Mouse (Mus musculus): ENCODE measurements around the gene Rdx.

Rdx gene

GRCm38 (mm10) chr9:52047129-52047820, at the start of gene Rdx:
Rdx (plus strand) TSS chr9:52047173.
- CTCF ChIA-PET = interaction anchor here (1.1 kb wide), 1 partner anchor 11 kb away, joined by 3 read pairs; no protein-coding TSS in a partner anchor

DNA sequence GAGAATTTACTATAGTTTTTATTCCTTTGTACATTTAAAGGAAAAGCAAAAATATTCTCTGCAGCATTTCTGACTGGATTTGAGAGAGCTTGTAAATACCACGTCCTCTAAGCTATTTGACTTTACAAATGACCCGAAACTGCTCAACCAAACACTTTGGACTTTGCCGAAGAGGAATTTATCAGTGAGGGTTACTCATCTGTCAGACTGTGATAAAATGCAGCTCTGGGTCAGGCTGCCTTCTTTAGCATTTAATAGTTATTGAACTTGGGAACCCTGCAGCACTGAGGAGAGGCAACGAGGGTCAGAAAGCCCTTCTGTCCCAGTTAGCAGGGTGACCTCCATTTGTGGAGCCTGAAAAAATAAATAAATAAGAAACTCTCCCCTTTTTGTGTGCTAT, 43.5 kb upstream of the Rdx start:
- CTCF ChIA-PET = no interaction called here

DNA sequence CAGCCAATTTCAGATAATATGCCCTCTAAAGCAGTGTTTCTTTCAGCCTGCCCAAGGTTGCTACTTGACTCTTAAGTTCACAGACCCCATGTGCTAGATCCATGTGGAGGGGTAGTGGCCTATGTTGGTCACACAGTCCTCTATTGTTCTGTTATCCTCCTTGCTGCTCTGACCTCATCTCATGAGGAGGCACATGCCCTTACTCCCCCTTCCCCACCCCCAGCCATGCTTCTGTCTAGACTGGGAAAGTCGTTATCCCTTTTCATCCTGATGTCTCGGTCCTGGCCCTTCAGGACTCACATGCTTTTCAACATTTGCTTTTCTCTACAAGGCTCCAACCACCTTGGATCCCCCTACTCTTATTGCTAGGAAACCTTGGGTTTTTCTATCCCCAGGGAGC, 39.6 kb upstream of the Rdx start:
- CTCF ChIA-PET = interaction anchor here (0.7 kb wide), 1 partner anchor 956 kb away, joined by 10 read pairs; no protein-coding TSS in a partner anchor

DNA sequence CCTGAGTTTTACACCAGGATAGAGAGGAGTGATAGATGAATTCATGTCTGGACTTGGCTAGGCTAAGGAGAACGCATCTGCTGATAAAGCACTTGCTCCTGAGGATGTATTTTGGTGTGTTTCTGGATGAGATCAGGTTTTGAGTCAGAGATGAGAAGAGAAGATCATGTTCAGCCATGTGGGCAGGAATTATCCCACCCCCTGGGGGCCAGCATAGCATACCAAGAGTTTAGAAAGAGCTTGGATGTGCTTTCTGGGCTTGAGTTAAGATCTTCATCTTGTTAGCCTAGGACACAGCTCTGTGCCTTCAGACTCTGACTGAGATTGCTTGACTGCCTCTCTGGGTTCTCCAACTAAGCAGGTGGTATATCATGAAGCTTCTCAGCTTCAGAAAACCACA, 38.5 kb upstream of the Rdx start:
- CTCF ChIA-PET = no interaction called here

DNA sequence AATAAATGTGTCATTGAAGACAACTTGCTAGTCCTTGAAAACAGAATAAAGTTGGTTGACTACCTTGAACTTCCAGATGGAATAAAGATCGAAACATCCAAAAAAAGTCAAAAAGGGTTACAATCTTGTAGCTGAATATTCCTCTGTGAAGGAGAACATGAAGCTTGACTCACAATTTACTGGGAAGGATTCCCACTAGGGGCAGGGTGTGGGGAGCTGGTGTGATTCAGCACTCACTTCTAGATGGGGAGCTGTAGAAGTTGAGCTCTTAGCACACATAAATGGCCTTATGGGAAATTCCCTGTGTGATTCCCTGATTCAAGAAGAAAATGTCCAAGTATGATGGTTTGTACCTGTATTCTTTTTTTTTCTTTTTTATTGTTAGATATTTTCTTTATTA, 34.7 kb upstream of the Rdx start:
- CTCF ChIA-PET = no interaction called here

DNA sequence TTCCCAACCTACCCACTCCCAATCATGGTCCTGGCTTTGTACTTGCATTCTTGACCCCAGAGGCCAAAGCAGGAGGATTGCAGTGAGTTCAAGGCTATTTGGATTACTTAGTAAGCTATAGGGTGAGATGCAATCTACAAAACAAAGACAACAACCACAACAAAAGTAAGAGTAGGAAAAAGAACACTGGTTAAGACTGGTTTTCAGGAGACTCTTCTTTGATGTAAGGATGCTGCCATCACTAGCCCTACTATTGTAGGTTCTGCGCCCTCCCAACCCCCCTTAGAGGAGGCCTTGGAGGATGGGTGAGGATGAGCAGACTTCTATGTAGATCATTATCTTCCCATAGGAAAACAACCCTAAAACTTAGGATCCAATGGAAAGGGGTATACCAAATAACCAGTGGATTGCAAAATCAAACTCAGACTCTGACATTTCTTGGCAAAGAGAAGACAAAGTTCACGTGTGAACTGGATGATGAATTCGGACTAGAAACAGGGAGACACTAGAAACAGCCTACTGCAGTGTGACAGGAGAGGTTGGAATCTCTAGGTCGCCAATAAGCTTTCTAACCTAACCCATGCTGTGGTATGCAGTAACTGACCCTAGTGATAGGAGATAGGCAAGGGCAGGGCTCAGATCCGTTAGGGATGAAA, 34.1 kb upstream of the Rdx start:
- CTCF ChIA-PET = no interaction called here

DNA sequence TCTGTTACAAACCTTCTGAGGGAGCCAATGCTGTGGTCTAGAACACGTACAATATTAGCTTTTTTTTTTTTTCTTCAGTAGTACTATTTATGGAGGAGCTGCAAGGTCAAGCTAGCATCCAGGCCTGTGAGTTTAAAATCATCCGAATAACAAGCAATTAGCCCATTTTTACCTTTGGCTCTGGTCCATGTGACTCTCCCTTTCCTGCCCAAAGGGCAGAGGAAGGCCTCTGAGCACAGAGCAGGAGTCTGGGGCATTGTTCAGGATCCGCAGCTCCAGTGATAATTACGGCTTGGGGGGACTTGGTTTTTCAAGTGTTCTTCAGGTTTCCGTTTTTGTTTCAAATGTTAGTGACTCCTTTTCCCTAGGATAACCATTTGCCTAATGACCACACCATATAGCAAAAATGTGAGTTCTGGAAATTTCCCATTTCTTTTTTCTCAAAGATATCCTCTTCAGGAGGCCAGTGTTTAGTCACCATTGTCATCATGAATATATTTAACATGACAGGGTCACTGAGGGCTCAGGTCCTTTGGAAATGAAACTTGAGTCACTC, 33.0 kb upstream of the Rdx start:
- CTCF ChIA-PET = no interaction called here

GRCm38 (mm10) chr9:52017091-52017490, 29.9 kb upstream of the Rdx start:
- CTCF ChIA-PET = no interaction called here

- CTCF ChIA-PET = no interaction called here
These were observed 29.1 kb upstream of the Rdx start for GRCm38 (mm10) chr9:52017824-52018223.

GRCm38 (mm10) chr9:52018505-52018904, 28.5 kb upstream of the Rdx start:
- CTCF ChIA-PET = no interaction called here

- CTCF ChIA-PET = no interaction called here
These were observed 19.5 kb upstream of the Rdx start for GRCm38 (mm10) chr9:52027257-52028020.

- CTCF ChIA-PET = no interaction called here
These were observed 18.2 kb upstream of the Rdx start for GRCm38 (mm10) chr9:52028521-52029405.

DNA sequence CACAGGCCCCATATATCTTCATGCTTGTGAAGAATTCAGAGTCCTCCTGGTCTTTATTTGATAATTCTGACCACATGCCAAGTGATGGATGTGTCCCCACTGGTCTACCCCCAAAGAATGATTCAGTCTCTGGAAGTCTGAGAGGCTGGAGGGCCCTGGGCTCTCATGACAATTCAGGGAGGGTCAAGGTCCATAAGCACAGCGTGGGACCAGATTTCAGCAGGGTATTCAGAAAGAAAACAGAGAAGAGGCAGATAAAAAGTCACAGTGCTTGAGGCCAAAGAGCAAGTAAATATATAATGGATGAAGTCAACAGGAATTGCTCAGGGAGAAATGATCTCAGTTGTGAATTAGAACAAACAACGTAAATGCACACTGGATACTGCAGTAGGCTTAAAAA, 15.5 kb upstream of the Rdx start:
- CTCF ChIA-PET = no interaction called here

- CTCF ChIA-PET = interaction anchor here (1.2 kb wide), 1 partner anchor 17 kb away, joined by 4 read pairs; no protein-coding TSS in a partner anchor
These were observed 9.5 kb upstream of the Rdx start for GRCm38 (mm10) chr9:52037493-52037892.

- CTCF ChIA-PET = no interaction called here
These were observed 5.3 kb upstream of the Rdx start for GRCm38 (mm10) chr9:52041657-52042056.

- CTCF ChIA-PET = interaction anchor here (0.6 to 1.1 kb wide), 2 partner anchors 10 to 328 kb away, joined by 3 read pairs; no protein-coding TSS in a partner anchor
These were observed 287 bp upstream of the Rdx start for GRCm38 (mm10) chr9:52046686-52047085.

- CTCF ChIA-PET = interaction anchor here (1.1 kb wide), 1 partner anchor 12 kb away, joined by 3 read pairs; no protein-coding TSS in a partner anchor
These were observed 1.1 kb downstream of the Rdx start for GRCm38 (mm10) chr9:52047821-52048649.

DNA sequence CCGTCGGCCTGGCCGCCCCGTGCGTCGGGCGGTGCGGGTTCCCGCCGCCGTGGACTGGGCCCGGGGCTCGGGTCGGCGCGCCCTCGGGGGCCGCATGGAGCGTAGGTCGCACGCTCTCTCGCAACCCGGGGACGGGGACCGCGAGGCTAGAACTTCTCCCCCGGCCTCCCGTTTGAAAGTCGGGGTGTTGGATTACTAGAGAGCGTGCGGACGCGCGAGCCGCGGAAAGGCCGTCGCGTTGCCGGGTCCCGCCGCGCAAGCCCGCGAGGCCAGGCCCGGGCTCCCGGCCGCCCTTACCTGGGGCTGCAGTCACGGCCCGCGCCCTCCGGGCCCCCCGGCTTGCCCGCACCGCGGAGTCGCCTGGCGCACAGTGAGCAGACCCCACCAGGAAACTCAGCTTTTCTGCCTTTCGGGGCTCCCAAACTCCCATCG, 1.7 kb downstream of the Rdx start:
- CTCF ChIA-PET = no interaction called here

DNA sequence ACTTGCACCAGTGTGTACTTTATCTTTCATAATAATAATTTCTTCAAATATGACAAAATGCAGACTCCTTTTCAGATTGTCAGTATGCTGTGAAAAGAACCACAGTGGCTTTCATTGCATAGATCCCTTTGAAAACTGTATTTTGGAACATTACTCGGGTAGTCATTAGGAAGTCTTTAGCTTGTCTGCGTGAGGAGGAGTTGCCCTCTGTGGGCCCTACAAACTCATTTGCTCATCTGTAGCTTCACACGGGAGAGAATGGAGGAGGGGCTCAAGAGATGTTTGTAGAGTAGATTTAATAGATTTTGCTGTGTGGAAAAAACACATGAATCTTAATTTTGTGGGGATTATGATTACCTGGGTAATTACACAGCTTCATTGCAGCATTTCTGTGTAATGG, 2.6 kb downstream of the Rdx start:
- CTCF ChIA-PET = no interaction called here

- CTCF ChIA-PET = no interaction called here
These were observed 3.4 kb downstream of the Rdx start for GRCm38 (mm10) chr9:52050361-52050760.

Measured in spleen, embryonic (tissue).